Mouse (Mus musculus) mouse trophoblast stem cell (cell line): ENCODE data around the gene Fyn.

ENCODE experiments used
- in situ Hi-C, 2 experiments: fragments of 300-500 bp; cut with MseI, MboI; formaldehyde crosslinking; loops; 2 replicates in 1 of 2; 3 replicates in 1 of 2; pipeline ENCODE4 v1.15.1; 2025

The Fyn gene

GRCm38 (mm10) chr10:39443947-39444346 lies 75.3 kb downstream of the Fyn start:
- in situ Hi-C loops = no loop called here

GRCm38 (mm10) chr10:39445870-39446269 lies 77.2 kb downstream of the Fyn start:
- in situ Hi-C loops = no loop called here

GRCm38 (mm10) chr10:39446706-39447105 lies 78.1 kb downstream of the Fyn start:
- in situ Hi-C loops = no loop called here

GRCm38 (mm10) chr10:39449179-39449578 lies 80.5 kb downstream of the Fyn start:
- in situ Hi-C loops = no loop called here

GRCm38 (mm10) chr10:39450356-39450755 lies 81.7 kb downstream of the Fyn start:
- in situ Hi-C loops = no loop called here

- in situ Hi-C loops = no loop called here
Observed at GRCm38 (mm10) chr10:39451065-39451464, 82.4 kb downstream of the Fyn start.

DNA sequence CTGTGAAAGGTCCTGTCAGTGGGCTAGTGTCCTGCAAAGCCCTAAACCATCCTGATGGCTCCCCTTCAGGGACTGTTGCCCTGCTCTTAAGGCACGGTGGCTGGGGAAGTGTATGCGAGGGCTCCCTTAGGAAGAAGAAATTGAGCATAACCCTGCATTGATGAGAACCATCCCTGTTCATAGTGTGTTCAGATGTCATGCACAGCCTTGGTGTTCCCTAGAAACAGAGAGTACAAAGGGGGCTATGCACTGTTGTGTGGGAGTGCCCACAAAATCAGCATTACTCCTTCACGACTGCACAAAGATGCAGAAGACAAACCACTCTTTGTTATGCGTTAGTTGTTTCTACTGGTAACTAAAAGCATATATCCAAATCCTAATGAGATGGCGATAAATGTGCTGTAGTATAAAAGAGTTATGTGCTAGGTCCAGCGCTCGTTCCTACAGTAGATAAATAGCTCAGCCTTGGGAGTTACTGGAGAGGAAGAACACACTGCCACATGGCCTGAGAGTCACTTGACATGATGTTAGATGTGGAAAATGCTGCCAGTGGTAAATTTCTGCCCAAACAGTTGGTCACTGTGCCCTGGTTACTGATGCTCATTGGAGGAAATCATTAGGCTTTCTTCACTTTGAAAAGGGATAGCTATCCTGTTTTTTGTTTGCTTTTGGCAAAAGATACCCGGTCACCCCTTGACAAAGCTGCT lies 83.4 kb downstream of the Fyn start:
- in situ Hi-C loops = no loop called here

DNA sequence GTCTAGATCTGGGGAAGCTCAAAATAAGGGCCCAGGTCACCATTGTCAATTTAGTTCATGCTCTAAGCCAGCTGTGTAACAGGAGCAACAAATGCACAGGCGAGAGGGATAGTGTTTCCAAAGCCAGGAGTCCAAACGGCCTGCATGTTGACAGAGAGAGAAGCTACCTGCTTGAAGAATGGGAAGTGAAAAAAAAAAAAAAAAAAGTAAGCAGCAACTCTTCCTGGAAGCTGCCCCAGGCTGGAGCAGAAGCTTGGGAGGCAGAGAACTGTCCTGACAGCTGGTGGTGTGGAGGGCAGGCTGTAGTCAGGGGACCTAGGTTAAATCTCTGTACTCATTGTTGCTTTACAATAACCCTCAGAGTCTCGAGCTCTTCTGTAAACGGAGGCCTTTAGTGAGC lies 86.7 kb downstream of the Fyn start:
- in situ Hi-C loops = no loop called here

- in situ Hi-C loops = no loop called here
Observed at GRCm38 (mm10) chr10:39455857-39456620, 87.4 kb downstream of the Fyn start.

- in situ Hi-C loops = no loop called here
Observed at GRCm38 (mm10) chr10:39456776-39457175, 88.1 kb downstream of the Fyn start.

GRCm38 (mm10) chr10:39457281-39457680 lies 88.6 kb downstream of the Fyn start:
- in situ Hi-C loops = no loop called here

DNA sequence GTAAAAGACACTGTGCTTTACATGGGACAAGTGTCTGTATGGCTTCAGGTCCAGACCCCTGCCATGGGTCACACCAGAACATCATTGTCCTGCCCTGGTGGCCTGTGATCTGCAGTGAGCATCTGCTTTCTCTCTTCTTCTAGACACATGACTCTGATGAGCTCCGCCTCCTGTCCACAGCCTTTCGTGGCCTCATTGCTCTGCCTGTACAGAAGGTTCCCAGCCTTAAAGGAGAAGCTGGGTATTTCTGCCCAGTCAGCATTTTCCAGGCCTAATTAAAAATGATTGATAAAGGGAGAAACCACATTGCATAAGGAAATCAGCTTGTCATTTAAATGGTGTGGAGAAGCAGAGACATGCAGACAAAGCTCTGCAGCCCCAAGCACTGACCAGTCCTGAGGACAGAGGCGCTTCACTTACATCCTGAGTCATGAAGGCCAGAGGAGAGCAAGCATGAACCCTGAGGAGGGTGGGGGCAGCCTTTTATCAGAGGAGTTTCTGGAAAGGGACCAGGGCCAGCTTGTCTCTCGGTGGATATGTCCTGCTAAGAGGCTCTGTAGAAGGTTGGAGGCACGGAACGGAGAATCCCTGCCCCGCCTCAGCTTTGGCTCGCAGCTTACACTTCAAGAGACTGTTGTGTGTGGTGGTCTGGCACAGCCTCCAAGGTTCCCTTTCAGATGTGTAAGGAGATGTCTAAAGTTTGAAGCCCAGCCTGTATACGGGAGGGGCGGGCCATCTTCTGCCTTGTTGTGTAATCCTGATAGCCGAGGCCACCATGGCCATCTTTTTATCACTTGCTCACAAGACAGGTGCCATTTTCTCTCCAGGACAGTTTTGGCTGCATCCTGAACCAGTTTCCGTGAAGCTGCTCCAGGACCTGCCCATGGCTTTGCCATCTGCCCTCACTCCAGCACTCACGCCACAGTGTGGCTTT lies 90.4 kb downstream of the Fyn start:
- in situ Hi-C loops = no loop called here

GRCm38 (mm10) chr10:39460621-39461020 lies 92.0 kb downstream of the Fyn start:
- in situ Hi-C loops = no loop called here

DNA sequence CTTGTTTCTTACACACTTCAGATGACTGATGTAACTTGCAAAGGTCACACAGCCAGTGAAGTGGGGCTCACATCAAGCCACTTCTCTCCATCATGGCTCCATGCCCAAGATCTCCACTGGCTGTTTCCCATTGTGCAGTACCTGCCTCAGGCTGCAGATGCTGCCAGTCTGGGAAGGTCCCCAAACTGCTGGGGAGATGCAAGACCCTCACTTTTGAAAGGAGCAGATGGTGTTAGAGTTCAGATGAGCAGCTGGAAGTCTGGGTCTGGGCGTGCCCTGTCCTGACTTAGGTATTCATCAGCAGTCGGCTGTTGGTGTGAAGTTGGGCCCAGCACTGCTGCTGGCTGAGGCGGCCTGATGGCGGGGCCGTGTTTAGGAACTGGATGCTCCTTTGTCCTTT lies 93.3 kb downstream of the Fyn start:
- in situ Hi-C loops = no loop called here

- in situ Hi-C loops = no loop called here
Observed at GRCm38 (mm10) chr10:39462711-39463110, 94.1 kb downstream of the Fyn start.

- in situ Hi-C loops = no loop called here
Observed at GRCm38 (mm10) chr10:39464383-39464782, 95.7 kb downstream of the Fyn start.

GRCm38 (mm10) chr10:39467317-39467716 lies 98.7 kb downstream of the Fyn start:
- in situ Hi-C loops = no loop called here

DNA sequence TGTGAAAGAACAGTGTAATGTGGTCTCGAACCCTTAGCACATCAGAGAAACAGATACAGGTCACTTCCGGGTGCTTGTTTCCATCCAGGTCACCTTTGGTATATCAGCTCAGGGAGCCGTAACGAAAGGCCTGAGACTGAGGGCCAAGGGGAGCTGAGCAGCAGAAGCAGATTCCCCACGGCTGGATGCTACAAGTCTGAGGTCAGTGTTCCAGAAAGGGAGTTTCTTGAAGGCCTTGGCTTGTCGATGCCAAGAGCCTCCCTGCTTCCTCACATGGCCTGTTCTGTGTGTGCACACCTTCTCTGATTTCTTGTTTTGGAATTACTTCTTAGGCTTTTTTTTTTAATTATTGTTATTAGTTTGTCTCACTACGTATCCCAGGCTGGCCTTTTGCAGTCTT lies 99.2 kb downstream of the Fyn start:
- in situ Hi-C loops = no loop called here

DNA sequence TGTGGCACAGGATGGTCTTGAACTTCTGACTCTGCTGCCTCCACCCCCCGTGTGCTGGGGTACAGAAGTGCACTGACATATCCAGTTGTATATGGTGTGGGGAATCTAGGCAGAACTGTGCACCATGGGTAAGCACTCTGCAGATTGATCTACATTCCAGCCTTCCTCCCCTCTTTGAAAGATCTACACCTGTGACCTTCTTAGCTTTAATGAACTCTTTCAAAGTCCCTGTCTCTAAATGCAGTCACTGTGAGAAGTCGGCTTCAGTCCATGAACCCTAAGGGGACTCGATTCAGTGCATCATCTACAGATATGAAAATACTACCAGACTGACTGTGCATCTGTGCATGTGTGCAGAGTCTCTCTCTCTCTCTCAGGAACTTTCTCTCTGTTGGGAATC lies 99.9 kb downstream of the Fyn start:
- in situ Hi-C loops = no loop called here

- in situ Hi-C loops = no loop called here
Observed at GRCm38 (mm10) chr10:39469341-39469740, 100.7 kb downstream of the Fyn start.

DNA sequence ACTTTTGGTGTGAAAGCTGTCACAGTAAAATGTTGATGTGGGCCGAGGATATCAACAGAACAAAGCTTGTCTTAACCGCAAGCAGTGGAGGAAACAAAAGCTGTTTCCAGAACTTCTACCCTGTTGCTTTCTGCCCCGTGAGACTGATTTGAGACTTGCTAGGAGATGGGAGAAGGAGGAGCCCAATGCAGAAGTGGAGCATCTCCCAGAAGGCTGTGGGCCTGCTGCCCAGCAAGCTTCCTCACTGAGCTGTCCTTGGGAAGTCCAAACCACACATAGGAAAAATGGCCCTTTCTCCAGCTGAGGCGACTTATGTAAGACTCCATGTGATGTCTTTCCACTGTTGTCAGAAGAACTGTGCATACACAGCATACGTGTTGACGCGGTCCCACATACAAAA lies 101.7 kb downstream of the Fyn start:
- in situ Hi-C loops = no loop called here

DNA sequence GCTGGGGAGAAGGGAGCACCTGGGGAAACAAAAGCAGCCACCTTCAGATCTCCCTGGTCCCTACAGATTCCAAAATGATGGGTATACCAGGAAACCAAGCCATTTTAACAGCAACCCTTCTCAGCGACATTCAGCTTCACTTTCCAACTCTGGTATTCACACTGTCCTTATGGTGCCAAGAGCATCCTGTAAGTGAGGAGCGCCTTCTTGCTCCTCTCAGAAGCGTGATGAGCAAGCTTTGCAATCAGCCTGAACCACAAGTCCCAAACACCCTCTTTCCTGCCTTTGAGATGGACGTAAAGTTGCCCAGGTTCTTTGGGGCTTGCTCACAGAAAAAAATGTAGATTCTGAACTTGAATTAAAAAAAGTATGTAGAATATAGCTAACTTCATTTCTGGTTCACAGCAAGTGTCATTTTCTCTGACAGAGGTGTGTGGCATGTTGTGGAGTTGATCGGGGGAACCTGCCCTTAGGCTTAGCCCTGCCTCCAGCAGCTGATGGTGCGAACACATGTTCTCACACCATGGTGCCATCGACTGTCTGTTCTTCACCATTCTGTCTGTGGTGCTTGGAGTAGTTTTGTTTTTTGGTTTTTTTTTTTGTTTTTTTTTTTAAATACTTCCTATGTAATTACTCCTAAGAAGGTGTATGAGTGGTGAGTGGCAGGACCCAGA lies 102.5 kb downstream of the Fyn start:
- in situ Hi-C loops = no loop called here
